Mouse (Mus musculus) limb, embryonic 14.5 days (tissue): ENCODE data around the gene Cldn10. TPM values are rescaled to one million over a fixed set of nuclear protein-coding genes. Genes with fewer than 3 reads are reported as not detected.

Source experiments
- ATAC-seq: fragments of 200-750 bp; cut with Nextera tagmentation; 2 replicates; pipeline ENCODE4 v1.8.0; 2017; ENCODE audit warnings: low read depth, moderate number of reproducible peaks, moderate TSS enrichment; ENCODE audit not compliant: low FRiP score
- DNase-seq: peaks from one replicate; pipeline ENCODE4 v3.0.0-alpha.2; 2015; ENCODE audit warnings: low spot score
- H3K27ac ChIP-seq: fragments of 300-500 bp; sonication (generic); replicated peaks from 2 replicates; pipeline ENCODE4 v1.5.1; 2014; ENCODE audit warnings: low read depth, mild to moderate bottlenecking, low read length, moderate library complexity, mixed read lengths
- H3K27me3 ChIP-seq: fragments of 300-500 bp; sonication (generic); 2 replicates; pipeline ENCODE4 v1.6.1; 2014; ENCODE audit warnings: low read length, mixed read lengths; ENCODE audit not compliant: control insufficient read depth, insufficient read depth
- H3K36me3 ChIP-seq: fragments of 300-500 bp; sonication (generic); 2 replicates; pipeline ENCODE4 v1.6.1; 2014; ENCODE audit warnings: mild to moderate bottlenecking, low read length, moderate library complexity, mixed read lengths; ENCODE audit not compliant: control insufficient read depth, insufficient read depth
- H3K4me1 ChIP-seq: fragments of 300-500 bp; sonication (generic); 2 replicates; pipeline ENCODE4 v1.6.1; 2014; ENCODE audit warnings: antibody characterized with exemption, low read length, mixed read lengths; ENCODE audit not compliant: control insufficient read depth, insufficient read depth
- H3K4me2 ChIP-seq: fragments of 300-500 bp; sonication (generic); replicated peaks from 2 replicates; pipeline ENCODE4 v1.6.1; 2014; ENCODE audit warnings: low read depth, mild to moderate bottlenecking, low read length, moderate library complexity; ENCODE audit not compliant: severe bottlenecking
- H3K4me3 ChIP-seq: fragments of 300-500 bp; sonication (generic); replicated peaks from 2 replicates; pipeline ENCODE4 v1.5.1; 2014; ENCODE audit warnings: low read length
- H3K9ac ChIP-seq: fragments of 300-500 bp; sonication (generic); 2 replicates; pipeline ENCODE4 v1.6.1; 2014; ENCODE audit warnings: mild to moderate bottlenecking, low read depth, low read length, moderate library complexity; ENCODE audit not compliant: severe bottlenecking
- H3K9me3 ChIP-seq: fragments of 300-500 bp; sonication (generic); 2 replicates; pipeline ENCODE4 v1.6.1; 2016; ENCODE audit warnings: low read length; ENCODE audit not compliant: control insufficient read depth
- POLR2A ChIP-seq: fragments of 200-500 bp; IDR thresholded peaks from 2 replicates; pipeline ENCODE4 v1.8.0; 2012; ENCODE audit warnings: inconsistent platforms, mild to moderate bottlenecking, moderate library complexity, borderline replicate concordance; ENCODE audit not compliant: insufficient read depth, insufficient read length; ENCODE audit errors: extremely low read depth
- WGBS: fragments of 180-500 bp; shearing (Covaris S2); extraction: QIAGEN DNeasy Blood & Tissue Kit; methylation state at CpG from one replicate; pipeline ENCODE4 v1.1.7; 2014; 5-methylcytosine and 5-hydroxymethylcytosine counted together
- polyA plus RNA-seq, 2 experiments: library from polyadenylated mRNA; depleted of rRNA in 1 of 2; stranded (reverse) in 1 of 2; unstranded in 1 of 2; fragments of >200 nt; fragmentation: Nextera tagmentation in 1 of 2; extraction: Ambion mirVana in 1 of 2; gene quantifications; 2 replicates each; pipeline versions ENCODE4 v1.2.1 to v1.2.3; 2012 to 2014

Gene Cldn10
- polyA plus RNA-seq, 2 experiments = 0.65 to 1.4 TPM

GRCm38 (mm10) chr14:118827283-118827904, 39.7 kb downstream of the Cldn10 start:
- no peak overlapping the region for H3K4me3 ChIP-seq
- H3K9ac ChIP-seq = no peak overlapping the region
- no peaks in the 10 kb centered on the region for H3K36me3 ChIP-seq
- no peak overlapping the region for H3K27ac ChIP-seq
- no peaks in the 10 kb centered on the region for H3K4me1 ChIP-seq
- ATAC-seq = no peak
- H3K9me3 ChIP-seq = no peaks in the 10 kb centered on the region
- DNase-seq = no peak
- no peak for TF ChIP-seq POLR2A
- WGBS = 54% methylated on average over 7 of the region's 7 CpGs
- H3K4me2 ChIP-seq = no peak overlapping the region
- H3K27me3 ChIP-seq = no peaks in the 10 kb centered on the region

- Histone ChIP-seq H3K4me2 (no peak overlapping the region), H3K9ac (no peak overlapping the region), H3K27me3 (no peaks in the 10 kb centered on the region), H3K9me3 (no peaks in the 10 kb centered on the region), H3K4me3 (no peak overlapping the region), H3K4me1 (peaks cover 12% of the 10 kb centered on the region; the same call in 1 of the 2 replicates), H3K36me3 (no peaks in the 10 kb centered on the region), H3K27ac (no peak overlapping the region)
- no peak for DNase-seq
- ATAC-seq = no peak
- 74% methylated on average over 11 of the region's 11 CpGs for WGBS
- no peak for TF ChIP-seq POLR2A
Observed at GRCm38 (mm10) chr14:118829331-118830095, 41.8 kb downstream of the Cldn10 start.

- DNase-seq (no peak), ATAC-seq (no peak)
- Histone ChIP-seq H3K27ac (no peak overlapping the region), H3K4me1 (peaks cover 12% of the 10 kb centered on the region; the same call in 1 of the 2 replicates), H3K27me3 (no peaks in the 10 kb centered on the region), H3K9ac (no peak overlapping the region), H3K4me2 (no peak overlapping the region), H3K36me3 (no peaks in the 10 kb centered on the region), H3K4me3 (no peak overlapping the region), H3K9me3 (no peaks in the 10 kb centered on the region)
- TF ChIP-seq POLR2A = no peak
- 78% methylated on average over 4 of the region's 4 CpGs for WGBS
Observed at GRCm38 (mm10) chr14:118831597-118831996, 43.9 kb downstream of the Cldn10 start.

GRCm38 (mm10) chr14:118833241-118833640, 45.5 kb downstream of the Cldn10 start:
- Histone ChIP-seq H3K4me2 (no peak overlapping the region), H3K36me3 (no peaks in the 10 kb centered on the region), H3K9me3 (no peaks in the 10 kb centered on the region), H3K9ac (no peak overlapping the region), H3K4me1 (peaks cover 12% of the 10 kb centered on the region; the same call in 1 of the 2 replicates), H3K27ac (no peak overlapping the region), H3K27me3 (no peaks in the 10 kb centered on the region), H3K4me3 (no peak overlapping the region)
- TF ChIP-seq POLR2A = no peak
- 64% methylated on average over 6 of the region's 6 CpGs for WGBS
- DNase-seq (no peak), ATAC-seq (no peak)

- H3K4me1 ChIP-seq = peaks cover 12% of the 10 kb centered on the region; the same call in 1 of the 2 replicates
- H3K9ac ChIP-seq = no peak overlapping the region
- WGBS = 13% methylated on average over 7 of the region's 7 CpGs
- no peaks in the 10 kb centered on the region for H3K36me3 ChIP-seq
- H3K27ac ChIP-seq = no peak overlapping the region
- no peak for DNase-seq
- no peak overlapping the region for H3K4me3 ChIP-seq
- H3K27me3 ChIP-seq = no peaks in the 10 kb centered on the region
- no peak for ATAC-seq
- H3K4me2 ChIP-seq = no peak overlapping the region
- H3K9me3 ChIP-seq = no peaks in the 10 kb centered on the region
- TF ChIP-seq POLR2A = no peak
Observed at GRCm38 (mm10) chr14:118834313-118834712, 46.6 kb downstream of the Cldn10 start.
